Mouse (Mus musculus) hindbrain, embryonic 11.5 days (tissue): Measurements from ENCODE around the gene Htra1. TPM values are rescaled to one million over a fixed set of nuclear protein-coding genes. Genes with fewer than 3 reads are reported as not detected.

Source experiments
- ATAC-seq: fragments of 200-750 bp; cut with Nextera tagmentation; 2 replicates; pipeline ENCODE4 v1.8.0; 2017; ENCODE audit warnings: mild to moderate bottlenecking, moderate TSS enrichment, moderate library complexity; ENCODE audit not compliant: low FRiP score
- DNase-seq: peaks from one replicate; pipeline ENCODE4 v3.0.0-alpha.2; 2015; ENCODE audit warnings: low spot score
- H3K27ac ChIP-seq: fragments of 300-500 bp; sonication (generic); 2 replicates; pipeline ENCODE4 v1.5.1; 2014; ENCODE audit warnings: mild to moderate bottlenecking, low read depth, low read length
- H3K27me3 ChIP-seq: fragments of 300-500 bp; sonication (generic); 2 replicates; pipeline ENCODE4 v1.6.1; 2014; ENCODE audit warnings: mild to moderate bottlenecking, low read length, moderate library complexity, mixed read lengths; ENCODE audit not compliant: control insufficient read depth, insufficient read depth
- H3K36me3 ChIP-seq: fragments of 300-500 bp; sonication (generic); 2 replicates; pipeline ENCODE4 v1.6.1; 2014; ENCODE audit warnings: mild to moderate bottlenecking, low read length, moderate library complexity, mixed read lengths; ENCODE audit not compliant: control insufficient read depth, insufficient read depth
- H3K4me1 ChIP-seq: fragments of 300-500 bp; sonication (generic); replicated peaks from 2 replicates; pipeline ENCODE4 v1.6.1; 2014; ENCODE audit warnings: low read length, mixed read lengths; ENCODE audit not compliant: control insufficient read depth, insufficient read depth
- H3K4me2 ChIP-seq: fragments of 300-500 bp; sonication (generic); replicated peaks from 2 replicates; pipeline ENCODE4 v1.6.1; 2014; ENCODE audit warnings: mild to moderate bottlenecking, low read depth, low read length
- H3K4me3 ChIP-seq: fragments of 300-500 bp; sonication (generic); 2 replicates; pipeline ENCODE4 v1.5.1; 2014; ENCODE audit warnings: low read depth, low read length
- H3K9ac ChIP-seq: fragments of 300-500 bp; sonication (generic); 2 replicates; pipeline ENCODE4 v1.6.1; 2014; ENCODE audit warnings: low read depth, low read length
- H3K9me3 ChIP-seq: fragments of 300-500 bp; sonication (generic); 2 replicates; pipeline ENCODE4 v1.6.1; 2016; ENCODE audit warnings: low read length; ENCODE audit not compliant: control insufficient read depth
- WGBS: fragments of 180-500 bp; shearing (Covaris S2); extraction: QIAGEN DNeasy Blood & Tissue Kit; methylation state at CpG from one replicate; pipeline ENCODE4 v1.1.7; 2014; 5-methylcytosine and 5-hydroxymethylcytosine counted together
- polyA plus RNA-seq: library from polyadenylated mRNA; unstranded; fragments of >200 nt; fragmentation: Nextera tagmentation; extraction: Ambion mirVana; gene quantifications from 2 replicates; pipeline ENCODE4 v1.2.1, GENCODE M21; 2014

Gene Htra1
- polyA plus RNA-seq, 1 experiment from 2014 or later = 19.0 TPM

DNA sequence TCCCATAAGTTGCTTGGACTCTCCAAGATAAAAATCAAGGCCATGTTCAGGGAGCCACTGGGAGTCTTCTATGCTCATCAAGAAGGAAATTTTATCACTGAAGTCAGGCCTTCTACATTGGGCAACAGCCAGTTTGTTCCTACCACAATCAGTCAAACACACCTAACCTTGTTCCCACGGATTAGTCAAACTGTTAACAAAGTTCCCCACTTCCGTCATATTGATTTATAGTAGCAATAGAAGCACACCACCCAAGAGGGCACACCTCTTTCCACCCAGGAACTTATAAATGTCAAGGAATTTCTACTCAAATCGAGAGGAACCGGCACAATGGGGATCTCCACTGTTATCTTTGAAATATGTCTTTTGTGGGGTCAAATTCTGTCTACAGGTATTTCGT is 95.8 kb downstream of the Htra1 start, which contains the start of gene Dmbt1:
Gene Dmbt1 (plus strand): TSS at position 299 of the 400 bp plus-strand sequence.
- WGBS = 89% methylated on average over 5 of the region's 5 CpGs
- Histone ChIP-seq H3K9me3 (no peaks in the 10 kb centered on the region), H3K9ac (no peak within 1 kb of the TSS), H3K27me3 (no peaks in the 10 kb centered on the region), H3K27ac (no peak within 1 kb of the TSS), H3K36me3 (no peaks in the 10 kb centered on the region), H3K4me3 (no peak within 1 kb of the TSS), H3K4me1 (no peaks in the 10 kb centered on the region), H3K4me2 (no peak within 1 kb of the TSS)
- DNase-seq (no peak), ATAC-seq (no peak)

Other genes with a start within 250 kb of the Htra1 start
- 0.08 TPM in 1 of 2 replicates, not detected in the other for gene Btbd16, start 162.0 kb upstream of the Htra1 start, polyA plus RNA-seq
- 39.8 and 50.1 TPM in 2 replicates for gene Plekha1, start 70.4 kb upstream of the Htra1 start, polyA plus RNA-seq
- gene Dmbt1, start 95.9 kb downstream of the Htra1 start, polyA plus RNA-seq = not detected in 2 replicates
- not detected in 2 replicates for gene 4933402N03Rik, start 210.2 kb downstream of the Htra1 start, polyA plus RNA-seq
- gene 5430419D17Rik, start 238.3 kb downstream of the Htra1 start, polyA plus RNA-seq = not detected in 2 replicates